Mouse (Mus musculus) bone marrow, adult 2 months (tissue): ENCODE results near the gene Xrcc2.
"Not testable (repeated sequence)": the region's sequence is repeated elsewhere in the genome, so short reads cannot be mapped to it uniquely, and the experiment has no call there.

Experiments used
- CTCF ChIP-seq: fragments of 200-500 bp; IDR thresholded peaks from 2 replicates; pipeline ENCODE4 v1.5.1; 2011; ENCODE audit warnings: low read length, control low read depth; ENCODE audit not compliant: control insufficient read depth, insufficient read depth
- POLR2A ChIP-seq: fragments of 200-500 bp; IDR thresholded peaks from 2 replicates; pipeline ENCODE4 v1.6.1; 2011; ENCODE audit warnings: low read depth, mild to moderate bottlenecking, control low read depth, low read length, borderline replicate concordance; ENCODE audit not compliant: control insufficient read depth

DNA sequence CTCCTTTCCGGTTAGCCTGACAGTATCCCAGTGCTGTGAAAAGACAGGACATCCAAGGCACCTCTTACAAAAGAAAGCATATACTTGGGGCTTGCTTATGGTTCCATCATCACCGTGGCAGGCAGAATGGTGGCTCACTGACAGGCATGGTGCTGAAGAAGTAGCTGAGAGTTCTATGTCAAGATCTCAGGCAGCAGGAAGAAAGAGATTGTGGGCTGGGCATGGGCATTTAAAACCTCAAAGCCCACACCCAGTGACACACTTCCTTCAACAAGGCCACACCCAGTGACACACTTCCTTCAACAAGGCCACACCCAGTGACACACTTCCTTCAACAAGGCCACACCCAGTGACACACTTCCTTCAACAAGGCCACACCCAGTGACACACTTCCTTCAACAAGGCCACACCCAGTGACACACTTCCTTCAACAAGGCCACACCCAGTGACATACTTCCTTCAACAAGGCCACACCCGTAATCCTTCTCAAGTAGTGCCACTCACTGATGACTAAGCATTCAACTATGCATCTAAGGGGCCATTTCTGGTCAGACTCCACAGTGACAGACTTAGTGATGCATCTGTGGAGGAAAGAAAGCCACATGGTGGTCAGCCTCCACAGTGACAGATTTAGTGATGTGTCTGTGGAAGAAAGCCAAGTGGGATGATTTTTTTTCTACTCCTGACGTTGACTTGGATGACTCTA lies 7.5 kb upstream of the Xrcc2 start:
- TF ChIP-seq POLR2A, CTCF: not testable (repeated sequence)
